Mouse (Mus musculus): ENCODE results near the gene Spg21.

DNA sequence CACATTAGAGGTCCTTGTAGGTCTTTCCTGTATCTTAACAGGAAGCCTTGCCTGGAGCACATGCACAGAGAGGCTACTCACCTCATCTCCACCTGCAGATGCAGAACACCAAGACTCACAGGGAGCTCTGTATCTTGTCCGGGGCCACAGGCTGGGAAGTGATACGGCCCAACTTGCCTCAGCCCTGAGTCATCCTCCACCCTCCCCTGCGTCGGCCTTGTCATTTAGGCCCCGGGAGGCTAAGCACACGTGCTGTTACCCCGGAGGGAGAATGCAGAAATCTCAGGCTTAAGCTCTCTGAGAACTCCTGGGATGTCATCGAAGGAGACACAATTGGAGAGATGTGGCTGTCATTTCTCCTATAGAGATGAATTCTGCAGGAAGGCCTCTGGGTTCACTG is 68.9 kb downstream of the Spg21 start:
- TF ChIP-seq CTCF (IDR thresholded peaks at IDR 0.05; ENCODE audit: low read depth) = no peak
- peak; percentile 64 for TF ChIP-seq EP300 (IDR thresholded peaks at IDR 0.05; ENCODE audit: low read depth)

All from liver, embryonic 14.5 days (tissue).